ENCODE assay signal across 20 mouse cellular contexts in genomic region chr11:62351948-62352347, GRCm38 (mm10).
"Had no signal": no experiment of that assay in that cellular context is flagged by ENCODE, and none has a peak within 500 bp of the region (broad histone marks: within the 10 kb centered on the region; RNA-seq: fewer than 3 reads in every experiment).

No protein-coding gene starts in this region.

- H3K27ac ChIP-seq: liver, embryonic 14.5 days; lung, embryonic 15.5 days; midbrain, embryonic 10.5 days; midbrain, embryonic 12.5 days; neural tube, embryonic 13.5 days; neural tube, embryonic 15.5 days had no signal

- H3K9me3 ChIP-seq: lung, embryonic 15.5 days; midbrain, embryonic 10.5 days; midbrain, embryonic 12.5 days; neural tube, embryonic 13.5 days; neural tube, embryonic 15.5 days had no signal

- ATAC-seq: lung, postnatal 0 days; midbrain, embryonic 16.5 days had no signal

- H3K4me2 ChIP-seq: lung, embryonic 15.5 days; midbrain, embryonic 12.5 days; neural tube, embryonic 13.5 days; neural tube, embryonic 15.5 days had no signal

- H3K27me3 ChIP-seq: lung, embryonic 15.5 days; midbrain, embryonic 12.5 days; neural tube, embryonic 13.5 days; neural tube, embryonic 15.5 days had no signal

- H3K9ac ChIP-seq: liver, embryonic 14.5 days; lung, embryonic 15.5 days; midbrain, embryonic 12.5 days; neural tube, embryonic 13.5 days; neural tube, embryonic 15.5 days had no signal

- H3K4me3 ChIP-seq: lung, embryonic 15.5 days; midbrain, embryonic 10.5 days; midbrain, embryonic 12.5 days; myocyte; neural tube, embryonic 13.5 days; neural tube, embryonic 15.5 days had no signal

- DNase-seq: lung, adult 2 months; lung, postnatal 4 days; midbrain, embryonic 14.5 days; retina, postnatal 1 day; right cerebral cortex, adult 18-20 months; right cerebral cortex, postnatal 25 days; right cerebral cortex, postnatal 4 days; spleen, adult 18-20 months; thymus, adult 18-20 months; thymus, postnatal 14 days; thymus, postnatal 36 days had no signal

- H3K4me1 ChIP-seq: lung, embryonic 15.5 days; midbrain, embryonic 10.5 days; midbrain, embryonic 12.5 days; neural tube, embryonic 13.5 days; neural tube, embryonic 15.5 days had no signal
